Mouse (Mus musculus): ENCODE data around the gene Letm1. TPM values are rescaled to one million over a fixed set of nuclear protein-coding genes. Genes with fewer than 3 reads are reported as not detected.

Letm1 gene
- polyA plus RNA-seq, 1 experiment from 2014 or later: 56.6 TPM

DNA sequence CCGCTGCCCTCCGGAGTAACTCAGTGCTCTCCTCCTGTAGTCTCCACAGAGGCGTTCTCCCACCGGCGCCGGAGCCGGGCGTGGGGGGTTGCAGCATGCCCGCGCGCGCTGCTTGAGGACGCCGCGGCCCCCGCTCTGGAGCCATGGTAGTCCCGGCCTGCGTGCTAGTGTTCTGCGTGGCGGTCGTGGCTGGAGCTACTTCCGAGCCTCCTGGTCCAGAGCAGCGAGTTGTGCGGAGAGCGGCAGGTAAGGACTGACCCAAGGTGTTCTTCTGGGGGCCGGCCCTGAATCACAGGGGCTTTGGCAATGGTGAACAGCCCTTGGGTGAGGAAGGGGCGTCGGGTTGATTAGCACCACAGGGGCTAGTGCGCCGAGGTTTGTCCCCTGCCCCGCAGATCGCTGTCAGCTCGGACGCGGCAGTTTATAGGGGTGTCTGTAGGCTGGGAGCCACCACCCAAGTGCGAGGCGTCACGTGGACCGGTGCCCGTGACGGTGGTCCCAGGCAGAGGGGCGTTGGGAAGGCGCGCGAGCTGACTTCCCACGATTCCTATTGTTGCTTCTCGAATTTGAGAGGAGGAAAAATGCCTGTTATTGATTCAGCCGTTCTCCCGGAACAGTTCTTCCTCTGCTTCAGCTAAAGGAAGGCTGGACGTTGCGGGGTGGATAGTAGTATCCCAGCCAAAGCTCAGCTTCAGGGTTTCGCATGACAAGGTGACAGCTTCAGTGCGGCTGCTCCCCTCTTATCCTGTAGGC, 60.2 kb downstream of the Letm1 start:
- Histone ChIP-seq H3K4me2 (peak overlapping the region; percentile 98), H3K9me3 (no peaks in the 10 kb centered on the region), H3K27ac (peak overlapping the region; percentile 78), H3K36me3 (peaks cover 9% of the 10 kb centered on the region), H3K9ac (peak overlapping the region; percentile 85), H3K4me3 (peak overlapping the region; percentile 81), H3K4me1 (peaks cover 38% of the 10 kb centered on the region), H3K27me3 (peaks cover 42% of the 10 kb centered on the region)
- ATAC-seq (ENCODE audit: insufficient number of reproducible peaks, insufficient read depth, low FRiP score, low TSS enrichment, low read depth): 0 out of 2 replicates have a peak, but pooled peaks have one; percentile 2
- WGBS: under 1% methylated on average over 53 of the region's 53 CpGs

DNA sequence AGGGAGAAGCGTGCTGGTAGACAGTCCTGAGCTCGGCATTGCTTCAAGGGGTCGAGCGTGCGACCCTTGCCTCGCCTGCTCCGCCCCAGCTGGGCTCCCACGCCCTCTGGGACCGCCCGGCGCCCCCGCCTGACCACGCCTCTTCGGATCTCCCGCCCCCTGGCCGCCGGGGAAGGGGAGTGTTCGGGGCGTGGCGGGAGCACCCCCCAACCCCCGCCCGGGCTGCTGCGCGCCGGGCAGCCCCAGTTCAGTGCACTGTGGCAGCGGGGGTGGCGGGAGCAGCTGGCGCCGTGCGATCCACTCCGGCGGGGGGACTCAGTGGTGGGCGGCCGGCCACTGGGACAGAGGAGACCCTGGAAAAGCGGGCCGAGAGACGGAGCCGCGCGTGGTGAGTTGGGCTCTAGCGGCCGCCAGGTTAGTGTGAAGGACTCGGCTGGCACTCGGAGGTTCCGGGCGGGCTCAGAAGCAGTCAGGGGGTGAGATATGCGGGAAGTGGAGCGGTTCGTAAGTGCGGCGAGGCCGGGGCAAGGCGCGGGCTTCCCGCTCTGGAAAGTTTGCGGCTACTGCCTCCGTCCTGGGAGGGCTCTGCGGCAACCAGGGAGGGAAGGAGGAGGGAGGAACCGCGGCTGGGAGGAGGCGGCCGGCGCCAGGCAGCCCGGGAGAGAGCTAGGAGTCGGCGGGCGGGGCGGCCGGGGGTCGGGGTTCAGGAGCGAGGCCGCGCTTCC, 60.9 kb downstream of the Letm1 start, which contains the start of gene Fgfr3:
Gene Fgfr3, plus strand, starts transcription at position 134 of the 725 bp plus-strand sequence.
- Histone ChIP-seq H3K9me3 (no peaks in the 10 kb centered on the region), H3K4me3 (peak within 1 kb of the TSS; percentile 81), H3K27ac (peak within 1 kb of the TSS; percentile 78), H3K27me3 (peaks cover 42% of the 10 kb centered on the region), H3K9ac (peak within 1 kb of the TSS; percentile 85), H3K4me1 (peaks cover 42% of the 10 kb centered on the region), H3K36me3 (0 out of 2 replicates have a peak, but pooled peaks cover 6% of the 10 kb centered on the region), H3K4me2 (peak within 1 kb of the TSS; percentile 98)
- WGBS: under 1% methylated on average over 73 of the region's 73 CpGs
- ATAC-seq (ENCODE audit: insufficient number of reproducible peaks, insufficient read depth, low FRiP score, low TSS enrichment, low read depth): peak; percentile 77

DNA sequence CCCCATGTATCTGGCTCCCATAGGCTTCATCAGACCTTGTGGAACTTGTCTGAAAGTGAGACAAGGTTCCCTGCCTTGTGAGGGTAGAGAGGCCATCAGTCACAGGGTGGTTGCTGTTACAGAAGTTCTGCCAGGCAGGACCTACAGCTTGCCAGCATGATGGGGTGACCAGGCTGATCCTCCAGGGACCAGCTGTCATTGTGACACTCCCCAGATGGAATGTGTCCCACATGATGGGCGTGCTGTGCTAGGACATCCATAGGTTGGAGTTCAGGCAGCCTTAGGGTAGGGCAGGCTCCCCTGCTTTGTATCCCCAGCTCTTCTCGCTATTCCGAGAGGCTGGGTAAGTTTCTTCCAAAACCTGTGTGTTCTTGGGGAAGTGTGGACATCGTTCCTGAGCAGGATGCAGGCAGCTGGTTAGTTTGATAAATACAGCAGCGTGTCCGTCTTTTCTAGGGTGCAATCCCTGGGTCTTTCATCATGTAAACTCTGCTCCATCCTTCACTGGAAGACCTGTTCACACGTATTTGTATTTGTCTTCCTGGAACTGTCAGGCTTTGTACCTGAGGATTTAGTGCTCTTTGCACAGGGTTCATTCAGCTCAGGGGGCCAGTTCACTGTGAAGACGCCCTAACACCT, 61.6 kb downstream of the Letm1 start:
- no peak for ATAC-seq (ENCODE audit: insufficient number of reproducible peaks, insufficient read depth, low FRiP score, low TSS enrichment, low read depth)
- Histone ChIP-seq H3K27ac (peak overlapping the region; percentile 78), H3K9me3 (no peaks in the 10 kb centered on the region), H3K4me3 (peak overlapping the region; percentile 81), H3K4me1 (peaks cover 50% of the 10 kb centered on the region), H3K36me3 (0 out of 2 replicates have a peak, but pooled peaks cover 6% of the 10 kb centered on the region), H3K4me2 (peak overlapping the region; percentile 98), H3K9ac (peak overlapping the region; percentile 85; the same call in 1 of the 2 replicates), H3K27me3 (peaks cover 42% of the 10 kb centered on the region)
- WGBS: 13% methylated on average over 8 of the region's 8 CpGs

GRCm38 (mm10) chr5:33718460-33718859, 64.2 kb downstream of the Letm1 start:
- 78% methylated on average over 5 of the region's 5 CpGs for WGBS
- no peak overlapping the region for H3K4me2 ChIP-seq
- peaks cover 22% of the 10 kb centered on the region for H3K27me3 ChIP-seq
- H3K36me3 ChIP-seq: no peaks in the 10 kb centered on the region
- H3K27ac ChIP-seq: no peak overlapping the region
- H3K4me3 ChIP-seq: no peak overlapping the region
- no peaks in the 10 kb centered on the region for H3K9me3 ChIP-seq
- H3K4me1 ChIP-seq: peaks cover 38% of the 10 kb centered on the region
- ATAC-seq (ENCODE audit: insufficient number of reproducible peaks, insufficient read depth, low FRiP score, low TSS enrichment, low read depth): no peak
- H3K9ac ChIP-seq: no peak overlapping the region

DNA sequence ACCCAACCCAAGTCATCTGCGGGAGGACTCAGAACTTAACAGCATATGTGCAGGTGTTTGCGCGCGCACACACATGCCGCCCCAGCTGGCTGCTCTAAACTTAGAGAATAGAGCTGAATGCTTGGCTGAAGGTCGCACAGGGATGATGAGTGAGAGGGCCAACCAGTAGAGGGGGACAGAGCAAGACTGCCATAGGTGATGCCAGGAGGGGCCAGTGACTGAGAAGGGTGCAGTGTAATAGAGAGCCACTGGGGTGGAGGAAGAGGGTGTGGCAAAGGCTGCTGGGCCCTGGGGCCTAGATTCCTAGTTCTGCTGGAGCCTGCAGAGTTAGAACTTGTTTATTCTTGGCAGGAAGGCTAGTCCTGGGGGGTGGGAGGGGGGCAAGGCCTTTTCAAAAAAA, 66.2 kb downstream of the Letm1 start:
- no peak overlapping the region; the same call in 1 of the 2 replicates for H3K4me3 ChIP-seq
- ATAC-seq (ENCODE audit: insufficient number of reproducible peaks, insufficient read depth, low FRiP score, low TSS enrichment, low read depth): peak; percentile 69; the same call in 1 of the 2 replicates
- H3K4me1 ChIP-seq: peaks cover 28% of the 10 kb centered on the region
- peak overlapping the region; percentile 79 for H3K27ac ChIP-seq
- H3K36me3 ChIP-seq: no peaks in the 10 kb centered on the region
- no peak overlapping the region for H3K4me2 ChIP-seq
- H3K9me3 ChIP-seq: no peaks in the 10 kb centered on the region
- H3K9ac ChIP-seq: no peak overlapping the region
- H3K27me3 ChIP-seq: peaks cover 11% of the 10 kb centered on the region
- 67% methylated on average over 6 of the region's 6 CpGs for WGBS

DNA sequence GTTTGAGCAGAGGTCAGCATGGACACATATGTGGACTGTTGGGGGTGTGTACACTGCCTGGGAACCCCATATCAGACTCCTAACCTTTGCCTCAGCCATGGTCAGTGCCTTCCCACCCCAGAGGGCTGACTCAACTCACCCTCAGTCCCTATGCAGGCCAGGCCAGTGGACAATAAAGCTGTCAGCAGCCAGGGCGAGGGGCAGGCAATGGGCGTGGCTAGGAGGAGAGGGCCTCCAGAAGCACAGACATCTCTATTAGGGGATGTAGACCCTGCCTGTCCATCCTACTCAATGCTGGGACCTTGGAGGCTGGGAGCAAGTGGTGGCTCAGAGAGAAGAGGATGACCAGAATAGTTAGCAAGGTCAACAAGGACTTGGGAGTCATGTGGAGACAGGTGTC, 67.4 kb downstream of the Letm1 start:
- H3K4me3 ChIP-seq: no peak overlapping the region
- H3K4me2 ChIP-seq: no peak overlapping the region
- H3K27ac ChIP-seq: no peak overlapping the region
- H3K9me3 ChIP-seq: no peaks in the 10 kb centered on the region
- no peaks in the 10 kb centered on the region; the same call in 1 of the 2 replicates for H3K27me3 ChIP-seq
- peaks cover 21% of the 10 kb centered on the region for H3K4me1 ChIP-seq
- no peak overlapping the region for H3K9ac ChIP-seq
- H3K36me3 ChIP-seq: no peaks in the 10 kb centered on the region
- ATAC-seq (ENCODE audit: insufficient number of reproducible peaks, insufficient read depth, low FRiP score, low TSS enrichment, low read depth): no peak
- 76% methylated on average over 2 of the region's 2 CpGs for WGBS

DNA sequence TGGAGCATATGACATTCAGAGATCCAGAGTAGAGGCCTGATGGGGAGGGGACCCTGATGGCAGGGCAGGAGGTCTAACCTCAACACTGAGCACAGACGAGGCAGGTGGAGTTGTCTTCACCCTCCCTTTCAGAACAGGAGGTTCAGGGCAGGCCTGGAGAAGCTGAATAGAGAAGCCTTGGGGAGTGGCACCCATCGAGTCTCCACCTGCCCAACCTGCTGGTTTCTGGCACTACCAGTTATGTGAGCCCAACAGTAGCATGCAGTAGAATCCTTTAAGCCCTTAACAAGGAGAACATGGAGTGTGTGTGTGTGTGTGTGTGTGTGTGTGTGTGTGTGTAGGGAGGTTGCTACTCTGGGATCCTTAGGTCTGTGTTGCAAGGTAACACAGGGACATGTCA, 70.1 kb downstream of the Letm1 start:
- 69% methylated on average over 2 of the region's 2 CpGs for WGBS
- peaks cover 15% of the 10 kb centered on the region for H3K4me1 ChIP-seq
- H3K27me3 ChIP-seq: no peaks in the 10 kb centered on the region
- no peak overlapping the region for H3K27ac ChIP-seq
- no peaks in the 10 kb centered on the region for H3K36me3 ChIP-seq
- no peak overlapping the region for H3K4me3 ChIP-seq
- no peak overlapping the region for H3K9ac ChIP-seq
- ATAC-seq (ENCODE audit: insufficient number of reproducible peaks, insufficient read depth, low FRiP score, low TSS enrichment, low read depth): no peak
- H3K4me2 ChIP-seq: no peak overlapping the region
- no peaks in the 10 kb centered on the region for H3K9me3 ChIP-seq

GRCm38 (mm10) chr5:33709037-33709436, 73.6 kb downstream of the Letm1 start:
- WGBS: 50% methylated on average over 2 of the region's 2 CpGs
- no peaks in the 10 kb centered on the region for H3K9me3 ChIP-seq
- H3K4me3 ChIP-seq: no peak overlapping the region
- no peak overlapping the region for H3K27ac ChIP-seq
- H3K4me1 ChIP-seq: peaks cover 18% of the 10 kb centered on the region
- H3K36me3 ChIP-seq: no peaks in the 10 kb centered on the region
- ATAC-seq (ENCODE audit: insufficient number of reproducible peaks, insufficient read depth, low FRiP score, low TSS enrichment, low read depth): no peak
- H3K4me2 ChIP-seq: no peak overlapping the region
- no peaks in the 10 kb centered on the region for H3K27me3 ChIP-seq
- H3K9ac ChIP-seq: no peak overlapping the region

- H3K9me3 ChIP-seq: no peaks in the 10 kb centered on the region
- H3K4me3 ChIP-seq: no peak overlapping the region
- no peak overlapping the region for H3K9ac ChIP-seq
- no peaks in the 10 kb centered on the region for H3K36me3 ChIP-seq
- no peaks in the 10 kb centered on the region for H3K27me3 ChIP-seq
- ATAC-seq (ENCODE audit: insufficient number of reproducible peaks, insufficient read depth, low FRiP score, low TSS enrichment, low read depth): no peak
- H3K4me1 ChIP-seq: peaks cover 22% of the 10 kb centered on the region
- H3K4me2 ChIP-seq: no peak overlapping the region
- H3K27ac ChIP-seq: no peak overlapping the region
- 67% methylated on average over 4 of the region's 4 CpGs for WGBS
Observed at GRCm38 (mm10) chr5:33707163-33707562, 75.5 kb downstream of the Letm1 start.

DNA sequence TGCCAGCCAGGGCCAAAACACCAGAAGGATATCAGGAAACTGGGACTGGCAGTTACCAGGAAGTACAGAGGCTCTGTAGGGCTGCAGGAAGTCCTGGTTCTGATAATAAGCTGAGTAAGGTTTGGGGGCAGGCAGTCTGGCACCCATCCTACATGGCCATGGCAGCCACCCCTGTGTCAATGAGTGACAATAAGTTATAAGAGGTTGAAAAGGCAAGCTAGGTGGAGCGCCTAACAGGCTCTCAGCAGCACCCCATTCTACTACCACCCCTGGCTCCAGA, 76.3 kb downstream of the Letm1 start:
- 96% methylated on average over 1 of the region's 1 CpGs for WGBS
- H3K27me3 ChIP-seq: no peaks in the 10 kb centered on the region; the same call in 1 of the 2 replicates
- H3K27ac ChIP-seq: no peak overlapping the region
- peaks cover 23% of the 10 kb centered on the region for H3K4me1 ChIP-seq
- H3K36me3 ChIP-seq: no peaks in the 10 kb centered on the region
- H3K9me3 ChIP-seq: no peaks in the 10 kb centered on the region
- H3K4me3 ChIP-seq: no peak overlapping the region
- H3K9ac ChIP-seq: no peak overlapping the region
- no peak overlapping the region for H3K4me2 ChIP-seq
- ATAC-seq (ENCODE audit: insufficient number of reproducible peaks, insufficient read depth, low FRiP score, low TSS enrichment, low read depth): no peak

DNA sequence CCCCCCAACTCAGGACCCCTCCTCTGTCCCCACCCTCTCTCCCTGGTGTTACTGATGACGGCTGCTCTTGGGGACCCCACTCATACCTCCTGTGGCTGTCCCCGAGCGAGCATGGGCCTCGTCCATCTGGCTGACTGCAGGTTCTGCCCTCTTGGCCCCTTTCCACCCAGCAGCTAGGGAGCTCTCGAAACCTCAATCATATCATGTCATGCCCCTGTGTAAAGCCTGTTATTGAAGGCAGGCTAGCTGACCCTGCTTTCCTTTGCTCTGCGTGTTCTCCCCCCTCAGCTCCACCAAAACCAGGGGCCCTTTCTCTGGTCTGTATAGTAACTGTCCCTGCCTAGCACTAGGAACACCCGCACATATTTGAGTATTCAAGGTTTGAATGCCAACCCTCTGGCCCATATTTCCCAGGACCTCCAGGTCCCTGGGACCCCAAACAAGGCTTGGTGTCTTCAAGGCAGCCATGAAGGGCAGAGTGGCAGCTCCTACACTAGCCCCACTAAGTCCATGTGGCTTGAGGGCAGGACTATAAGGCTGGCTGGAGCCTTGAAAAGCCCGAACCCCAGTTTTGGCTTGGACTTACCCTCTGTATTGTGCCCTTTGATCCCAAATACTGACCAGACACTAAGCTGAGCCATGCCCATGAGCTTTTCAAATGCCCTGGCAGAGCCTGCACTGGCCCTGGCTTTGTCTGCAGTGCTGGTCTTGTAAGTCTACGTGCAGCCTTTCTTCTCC, 76.8 kb downstream of the Letm1 start:
- Histone ChIP-seq H3K36me3 (no peaks in the 10 kb centered on the region), H3K9ac (0 out of 2 replicates have a peak overlapping the region, but pooled peaks have one; percentile 16), H3K27me3 (no peaks in the 10 kb centered on the region; the same call in 1 of the 2 replicates), H3K4me1 (peaks cover 28% of the 10 kb centered on the region), H3K4me2 (no peak overlapping the region; the same call in 1 of the 2 replicates), H3K4me3 (no peak overlapping the region), H3K9me3 (no peaks in the 10 kb centered on the region), H3K27ac (no peak overlapping the region)
- WGBS: 31% methylated on average over 9 of the region's 9 CpGs
- ATAC-seq (ENCODE audit: insufficient number of reproducible peaks, insufficient read depth, low FRiP score, low TSS enrichment, low read depth): no peak

Data from embryonic facial prominence, embryonic 13.5 days (tissue).